Mouse (Mus musculus): ENCODE measurements around the gene Srpx.

The Srpx gene

DNA sequence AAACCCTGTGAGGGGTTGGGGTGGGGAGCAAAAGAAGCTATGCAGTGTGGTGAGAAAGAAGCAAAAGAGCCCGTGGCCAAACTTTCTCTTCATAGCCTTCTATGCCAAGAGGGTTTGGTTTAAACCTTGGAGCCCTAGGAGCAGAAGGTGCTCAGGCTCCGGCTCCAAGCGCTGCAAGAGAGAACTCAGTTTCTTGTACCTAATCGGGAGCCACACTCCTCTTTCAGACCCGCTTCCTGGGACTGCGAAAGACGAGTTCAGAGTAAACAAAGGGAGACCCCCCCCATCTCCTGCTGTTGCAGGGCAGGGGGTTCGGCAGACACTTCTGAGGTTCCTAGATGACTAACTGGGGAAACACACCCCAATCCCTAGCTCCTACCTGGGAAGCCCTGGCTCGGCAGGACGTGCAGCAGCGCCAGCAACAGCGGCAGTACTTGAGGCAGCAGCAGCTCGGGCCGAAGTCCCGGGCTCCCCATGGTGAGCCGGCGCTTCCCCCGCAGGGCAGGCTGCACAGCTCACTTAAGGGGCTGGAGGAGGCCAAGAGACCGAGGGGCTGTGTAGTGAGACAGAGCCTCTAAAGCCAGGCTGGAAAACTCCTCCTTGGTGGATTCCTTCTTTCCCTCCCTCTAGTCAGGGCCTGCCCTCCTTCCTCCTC, at the start of gene Srpx:
TSS of gene Srpx (minus strand) at position 645 of the 655 bp plus-strand sequence.
- no peak for DNase-seq (ENCODE audit: low read depth)

DNA sequence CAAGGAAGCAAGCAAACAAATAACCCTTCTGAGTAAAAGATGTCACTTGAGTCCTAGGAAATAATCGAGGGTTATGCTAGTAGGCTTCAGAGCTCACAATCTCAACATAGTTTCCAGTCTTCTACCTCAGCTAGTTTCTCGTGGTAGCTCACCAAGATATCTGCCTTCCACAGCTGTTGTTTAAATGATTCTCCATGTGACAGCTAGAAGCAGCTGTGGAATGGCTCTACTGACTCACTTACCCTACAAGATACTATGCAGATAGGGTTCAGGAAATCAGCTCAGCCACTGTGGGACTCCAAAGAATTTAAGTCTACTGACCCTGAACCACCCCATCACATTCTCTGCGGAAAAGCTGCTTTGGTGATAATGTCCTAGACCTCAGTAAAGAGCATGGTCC, 34.9 kb upstream of the Srpx start:
- no peak for DNase-seq (ENCODE audit: low read depth)

DNA sequence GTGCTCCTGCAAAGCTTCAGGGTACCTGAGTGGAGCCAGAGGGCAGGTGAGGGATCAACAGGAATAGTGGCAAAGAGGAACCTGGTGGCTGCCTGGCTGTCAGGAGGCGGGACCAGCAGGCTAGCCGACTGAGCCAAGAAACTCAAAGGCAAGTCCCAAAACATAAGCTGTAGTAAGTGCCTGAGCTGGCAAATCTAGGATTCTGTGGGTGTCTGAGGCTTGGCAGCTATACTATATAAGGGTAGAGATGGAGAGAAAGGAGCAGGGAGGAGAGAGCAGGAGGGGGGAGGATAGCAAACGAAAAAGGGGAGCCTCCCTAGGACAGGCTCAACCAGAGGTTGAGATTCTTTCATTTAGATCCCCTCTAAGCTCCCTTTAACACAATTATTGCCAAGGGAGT, 1.7 kb downstream of the Srpx start:
- DNase-seq (ENCODE audit: low read depth): no peak

DNA sequence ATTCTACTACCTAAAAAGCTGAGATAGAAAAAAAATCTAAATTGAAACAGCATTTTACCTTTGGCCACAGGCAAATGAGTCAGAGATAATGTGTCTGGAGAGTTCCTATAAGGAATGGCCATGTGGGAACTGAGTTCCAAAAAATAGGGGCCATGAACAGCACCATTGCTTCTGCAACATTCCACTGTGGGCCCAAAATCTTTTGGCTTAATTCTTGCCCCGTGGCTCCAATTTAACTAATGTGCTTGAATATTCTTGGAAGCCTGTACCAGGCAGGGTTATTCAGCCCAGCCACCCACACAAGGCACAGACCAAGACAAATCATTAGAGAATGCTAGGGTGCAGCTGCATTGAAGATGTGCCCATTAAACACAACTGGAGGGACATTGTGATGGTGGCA, 6.8 kb downstream of the Srpx start:
- no peak for DNase-seq (ENCODE audit: low read depth)

DNA sequence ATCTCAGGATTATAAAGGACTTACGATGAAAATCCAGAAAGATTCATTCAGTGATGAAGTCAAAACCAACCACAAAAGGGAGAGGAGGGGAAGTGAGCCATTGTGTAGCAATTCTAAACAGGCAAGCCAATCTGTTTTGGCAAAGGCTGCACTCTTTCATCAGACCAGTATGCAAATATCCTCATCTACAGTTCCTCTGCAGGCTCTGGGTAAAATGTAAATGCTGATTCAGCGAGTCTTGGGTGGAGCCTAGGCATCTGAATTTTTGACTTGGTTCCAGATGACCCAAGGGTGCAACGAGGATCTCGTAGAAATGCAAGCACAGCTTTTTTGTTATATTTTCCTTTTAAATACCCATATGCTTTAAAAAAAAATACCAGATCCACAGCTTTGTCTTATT, 9.0 kb downstream of the Srpx start:
- DNase-seq (ENCODE audit: low read depth): no peak

DNA sequence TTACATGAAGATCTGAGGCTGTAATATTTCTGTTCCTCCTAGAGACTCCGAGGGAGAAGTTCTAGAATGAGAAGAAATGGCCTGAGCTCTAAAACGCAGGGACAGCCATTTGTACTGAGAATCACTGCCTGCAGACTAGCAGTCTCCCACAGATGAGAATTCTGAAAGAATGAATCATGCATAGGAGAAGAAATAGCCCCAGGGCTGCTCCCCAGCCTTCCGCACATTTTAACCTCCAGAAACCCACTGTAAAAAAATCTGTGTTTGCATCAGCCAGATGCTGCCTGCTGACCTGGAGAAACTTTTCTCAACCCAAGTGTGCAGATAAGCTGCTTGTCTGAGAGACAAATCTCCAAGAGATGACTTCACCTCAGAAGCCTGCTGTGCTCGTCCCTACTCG, 12.0 kb downstream of the Srpx start:
- no peak for DNase-seq (ENCODE audit: low read depth)

DNA sequence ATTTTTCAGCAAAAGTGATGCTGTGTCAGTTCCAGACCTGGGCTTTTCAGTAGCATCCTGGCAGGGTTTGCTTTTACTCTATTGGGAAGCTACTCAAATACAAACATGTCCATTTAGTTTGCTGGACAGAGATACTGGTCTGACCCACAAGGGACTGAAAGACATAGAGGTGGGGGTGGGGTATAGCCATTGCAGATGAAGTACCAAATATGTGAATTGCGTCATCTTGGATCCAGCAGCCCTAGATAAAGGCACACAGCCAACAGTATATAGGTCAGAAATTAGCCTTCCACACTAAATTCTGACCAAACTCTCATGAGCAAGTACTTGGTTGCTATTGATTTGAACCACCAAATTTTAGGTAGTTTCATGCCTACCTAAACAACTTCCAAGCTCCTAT, 14.8 kb downstream of the Srpx start:
- DNase-seq (ENCODE audit: low read depth): no peak

- DNase-seq (ENCODE audit: low read depth): no peak
Measured at GRCm38 (mm10) chrX:10095797-10096196, 21.7 kb downstream of the Srpx start.

DNA sequence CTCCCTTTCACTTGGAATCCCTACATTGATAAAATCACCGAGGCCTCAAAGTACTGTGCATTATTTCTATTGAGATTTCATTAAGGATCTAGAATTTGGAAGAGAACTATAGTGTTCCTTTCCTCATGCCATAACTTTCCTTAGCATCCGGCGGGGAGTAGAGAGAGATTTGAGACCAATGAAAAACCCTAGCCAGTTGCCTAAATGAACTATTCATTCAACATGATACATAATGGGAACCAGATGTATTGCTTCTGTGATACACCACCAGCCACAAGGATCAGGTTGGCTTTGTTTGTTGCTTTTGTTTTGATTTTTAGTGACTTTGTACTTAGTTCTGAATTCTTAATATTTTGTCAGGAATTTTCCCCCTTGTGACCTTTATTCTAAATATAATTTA, 37.1 kb downstream of the Srpx start:
- no peak for DNase-seq (ENCODE audit: low read depth)

GRCm38 (mm10) chrX:10079981-10080380, 37.5 kb downstream of the Srpx start:
- DNase-seq (ENCODE audit: low read depth): no peak

GRCm38 (mm10) chrX:10073966-10074365, 43.5 kb downstream of the Srpx start:
- no peak for DNase-seq (ENCODE audit: low read depth)

DNA sequence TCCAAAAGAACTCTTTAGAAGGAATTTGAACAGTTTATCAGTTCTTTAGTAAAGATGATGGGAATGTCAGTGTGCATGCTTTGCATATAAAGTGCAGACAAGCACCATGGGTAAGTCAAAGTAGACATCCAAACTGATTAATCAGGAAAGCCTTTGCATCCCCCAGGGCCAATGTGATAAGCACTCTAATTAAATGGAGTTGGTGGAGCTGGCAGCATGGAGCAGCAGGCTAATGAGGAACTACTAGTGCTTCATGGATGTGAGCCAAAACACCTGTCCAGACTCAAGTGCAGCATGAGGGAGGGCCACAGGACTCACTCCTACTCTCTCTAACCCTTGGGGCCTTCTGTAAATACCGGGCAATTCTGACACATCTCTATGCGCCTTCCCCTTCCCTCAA, 46.0 kb downstream of the Srpx start:
- DNase-seq (ENCODE audit: low read depth): no peak

DNA sequence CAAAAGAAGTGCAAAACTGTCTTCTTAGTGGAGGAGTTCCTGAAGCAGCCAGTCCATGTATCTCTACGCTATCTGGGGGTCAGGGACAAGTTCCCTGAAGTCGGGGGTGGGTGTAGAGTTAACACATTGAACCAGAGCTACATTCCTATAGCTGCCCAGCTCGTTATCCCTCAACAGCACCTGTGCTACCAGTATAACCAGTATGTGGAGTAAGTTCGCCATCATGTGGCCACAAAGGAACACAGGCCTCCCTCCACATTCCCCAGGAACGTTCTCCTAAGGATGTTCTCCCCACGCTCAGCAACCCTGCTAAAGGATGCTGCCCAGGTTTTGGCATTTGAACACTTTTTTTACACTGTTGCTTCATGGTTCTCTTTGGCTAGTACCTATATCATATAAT, 46.8 kb downstream of the Srpx start:
- DNase-seq (ENCODE audit: low read depth): no peak

- DNase-seq (ENCODE audit: low read depth): no peak
Measured at GRCm38 (mm10) chrX:10069405-10069804, 48.1 kb downstream of the Srpx start.

GRCm38 (mm10) chrX:10063781-10064180, 53.7 kb downstream of the Srpx start:
- no peak for DNase-seq (ENCODE audit: low read depth)

DNA sequence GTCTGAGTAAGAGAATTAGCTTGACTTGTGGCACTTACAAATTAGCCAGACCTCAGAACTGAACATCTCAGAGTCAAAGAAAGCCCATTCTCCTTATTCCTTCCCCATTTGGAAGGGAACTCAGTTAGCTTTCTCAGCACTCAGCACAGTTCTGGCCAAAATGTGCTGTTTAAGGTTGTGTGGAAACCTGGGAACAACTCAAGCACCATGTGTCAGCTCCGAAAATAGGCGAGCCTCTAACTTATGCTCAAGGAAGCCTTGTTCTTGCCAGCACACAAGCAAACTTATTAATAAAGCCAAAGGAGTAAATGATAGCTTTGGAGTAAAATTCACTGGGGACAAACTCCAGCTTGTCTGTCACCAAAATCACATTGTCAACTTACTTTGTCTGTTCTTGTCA, 54.1 kb downstream of the Srpx start:
- DNase-seq (ENCODE audit: low read depth): no peak

- no peak for DNase-seq (ENCODE audit: low read depth)
Measured at GRCm38 (mm10) chrX:10062201-10062600, 55.3 kb downstream of the Srpx start.

GRCm38 (mm10) chrX:10034666-10035065, 82.8 kb downstream of the Srpx start:
- DNase-seq (ENCODE audit: low read depth): no peak

- no peak for DNase-seq (ENCODE audit: low read depth)
Measured at GRCm38 (mm10) chrX:10010202-10010601, 107.3 kb downstream of the Srpx start.

DNA sequence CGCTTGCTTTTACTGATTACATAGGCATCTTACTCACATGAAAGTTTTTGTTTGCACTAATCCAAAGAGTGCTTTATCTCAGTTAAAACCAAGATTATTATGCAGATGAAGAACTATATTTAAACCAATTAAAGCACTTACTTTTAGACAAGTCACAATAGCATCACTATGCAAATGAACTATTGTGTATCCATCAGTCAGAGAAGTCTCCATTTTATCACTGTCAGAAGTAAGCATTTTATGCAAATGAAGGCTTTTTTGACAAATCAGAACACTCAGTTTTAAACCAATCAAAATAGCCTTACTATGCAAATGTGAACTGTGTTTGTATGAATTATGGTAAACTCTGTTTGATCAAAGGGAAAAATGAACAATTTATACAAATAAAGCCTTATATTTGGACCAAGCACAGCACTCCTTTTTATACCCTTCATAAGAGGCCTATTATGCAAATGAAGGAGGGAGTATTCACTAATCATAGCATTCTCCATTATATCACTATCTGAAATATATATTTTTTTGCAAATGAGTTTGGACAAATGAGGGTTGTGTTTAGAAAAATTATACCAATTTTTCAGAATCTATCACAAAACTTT, 109.7 kb downstream of the Srpx start:
- DNase-seq (ENCODE audit: low read depth): no peak

GRCm38 (mm10) chrX:10005946-10006345, 111.6 kb downstream of the Srpx start:
- no peak for DNase-seq (ENCODE audit: low read depth)

DNA sequence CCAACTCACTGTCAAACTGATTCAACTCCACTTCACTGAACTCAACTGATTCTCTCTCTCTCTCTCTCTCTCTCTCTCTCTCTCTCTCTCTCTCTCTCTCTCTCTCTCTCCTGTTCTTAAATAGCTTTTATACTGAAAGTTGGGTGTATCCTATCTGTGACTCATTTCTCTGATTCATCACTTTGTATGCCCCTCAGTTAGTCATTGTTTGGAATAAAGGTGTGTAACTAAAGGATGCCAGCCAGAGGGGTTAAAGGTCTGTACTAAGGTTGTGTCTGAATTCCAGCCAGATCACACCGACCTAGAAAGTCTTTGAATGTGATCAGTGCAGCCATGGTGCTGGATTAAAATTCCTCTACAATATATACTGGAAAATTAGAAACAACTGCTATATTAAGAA, 116.8 kb downstream of the Srpx start:
- DNase-seq (ENCODE audit: low read depth): no peak
